Mouse (Mus musculus) kidney, postnatal 4 days (tissue): ENCODE measurements around the gene Pet117.
"Not testable (repeated sequence)": the region's sequence is repeated elsewhere in the genome, so short reads cannot be mapped to it uniquely, and the experiment has no call there.

ENCODE experiments used
- DNase-seq, 2 experiments: peaks; one replicate each; pipeline ENCODE4 v3.0.0; 2021; ENCODE audit warnings: mixed read lengths in 2 of 2

The Pet117 gene

DNA sequence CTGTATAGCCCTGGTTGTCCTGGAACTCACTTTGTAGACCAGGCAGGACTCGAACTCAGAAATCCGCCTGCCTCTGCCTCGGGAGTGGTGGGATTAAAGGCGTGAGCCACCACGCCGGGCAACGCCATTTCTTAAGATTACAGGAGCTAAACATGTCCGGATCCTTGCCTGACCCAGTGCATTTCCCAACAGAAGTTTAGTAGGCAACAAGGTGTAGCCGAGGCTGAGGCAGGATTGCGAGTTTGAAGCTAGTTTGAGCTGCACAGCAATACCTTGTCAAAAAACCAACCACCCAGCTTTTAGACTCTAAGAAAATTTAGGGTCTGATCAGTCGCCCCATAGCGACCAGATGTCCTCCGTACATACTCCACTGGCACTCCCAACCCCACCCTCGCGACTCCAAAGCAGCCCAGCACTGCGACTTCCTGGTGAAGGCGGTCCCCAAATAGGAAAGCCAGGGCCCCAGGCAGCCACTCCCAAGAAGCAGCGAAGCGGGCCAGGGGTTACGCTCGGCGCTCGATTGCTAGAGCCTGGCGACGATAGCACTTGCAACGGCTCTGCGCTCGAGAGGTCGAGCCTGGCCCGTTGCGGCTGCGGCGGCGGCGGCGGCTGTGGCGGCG is at the start of gene Pet117, which contains the start of gene Kat14:
Gene Pet117 (plus strand): TSS at position 597 of the 620 bp plus-strand sequence.
Gene Kat14 (plus strand): TSS at position 584 of the 620 bp plus-strand sequence.
- peak; percentile 99 for DNase-seq

DNA sequence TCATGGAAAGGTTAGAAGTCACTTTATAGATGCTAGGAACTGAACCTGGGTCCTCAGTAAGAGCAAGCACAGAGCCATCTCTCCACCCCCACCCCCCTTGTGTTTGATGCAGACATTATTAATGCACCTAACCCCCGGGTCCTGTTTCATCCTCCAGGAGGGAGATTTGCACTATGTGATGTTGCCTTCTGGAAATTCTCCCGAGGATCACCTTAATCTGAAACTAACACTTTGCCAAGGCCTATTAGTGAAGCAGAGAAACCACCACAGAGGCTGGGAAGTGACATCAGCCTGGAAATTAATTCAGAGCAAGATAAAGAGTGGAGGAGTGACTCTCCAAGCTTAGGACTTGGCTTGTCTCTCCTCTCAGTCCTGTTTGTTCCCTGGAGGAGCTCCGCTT is 44.6 kb upstream of the Pet117 start:
- no peak for DNase-seq

DNA sequence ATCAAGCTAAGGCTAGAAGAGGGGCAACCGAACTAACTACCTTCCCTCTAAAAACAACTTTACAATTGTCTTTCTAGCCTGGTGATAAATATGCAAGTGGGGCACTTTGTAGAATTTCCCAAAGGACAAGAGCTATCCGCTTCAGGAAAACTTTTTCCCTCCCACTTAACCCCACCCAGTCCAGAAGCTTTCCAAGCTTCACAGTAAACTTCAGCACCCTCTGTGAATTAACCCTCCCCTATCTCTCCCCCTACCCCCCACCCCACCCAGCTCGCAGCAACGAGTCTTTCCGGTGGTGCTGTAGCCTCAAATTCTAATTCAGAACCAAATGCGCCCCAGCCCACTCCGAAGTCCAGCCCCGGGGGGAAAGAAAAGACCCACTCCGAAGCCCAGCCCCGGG is 39.3 kb upstream of the Pet117 start:
- DNase-seq: no peak

DNA sequence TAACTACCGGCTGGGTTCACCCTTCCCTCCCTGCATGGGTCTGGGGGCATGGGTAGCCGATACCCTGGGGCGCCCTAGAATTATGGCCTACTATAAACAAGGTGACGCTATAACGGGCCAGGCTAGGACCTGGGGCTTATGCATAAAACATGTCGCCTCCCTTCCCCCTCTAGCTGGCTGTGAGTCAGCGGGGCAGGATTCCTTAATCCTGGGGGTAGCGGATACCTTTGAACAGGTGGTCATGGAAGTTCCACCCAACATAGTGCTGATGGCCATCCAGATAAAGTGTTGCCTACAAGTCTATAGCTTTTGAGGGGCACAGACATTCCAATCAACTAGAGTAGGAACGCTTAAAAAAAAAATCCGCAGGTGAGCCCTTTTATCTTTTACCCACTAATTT is 38.9 kb upstream of the Pet117 start:
- DNase-seq: peak in 1 of 2 experiments; percentile 10

DNA sequence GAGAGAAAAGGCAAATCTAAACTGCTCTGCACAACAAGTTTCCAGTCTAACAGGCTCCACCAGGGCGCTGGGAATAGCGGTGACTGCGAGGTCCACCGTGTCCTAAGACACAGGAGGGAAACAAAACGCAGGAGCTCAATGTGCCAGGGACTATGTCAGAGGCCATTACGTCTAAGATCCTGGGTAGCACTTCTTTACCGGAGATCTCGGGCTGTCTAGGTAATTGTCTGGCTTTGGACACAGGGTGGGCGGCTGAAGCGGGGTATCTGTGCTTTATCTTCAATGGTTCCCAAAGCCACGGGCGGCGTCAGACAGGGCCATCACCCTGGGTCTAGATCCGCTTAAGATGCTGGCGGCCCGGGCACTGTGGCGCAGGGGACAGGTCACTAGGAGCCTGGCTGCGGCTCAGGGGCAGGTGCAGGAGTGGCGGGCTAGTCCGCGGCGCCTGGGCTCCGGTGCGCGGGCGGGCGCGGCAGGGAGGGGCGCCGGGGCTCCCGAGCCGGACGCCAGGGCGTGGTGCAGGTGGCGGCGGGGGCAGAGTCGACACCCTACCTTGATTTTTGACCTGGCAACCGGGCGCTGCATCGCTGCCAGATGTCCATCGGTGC is 38.3 kb upstream of the Pet117 start:
- DNase-seq: peak in 1 of 2 experiments; percentile 39

DNA sequence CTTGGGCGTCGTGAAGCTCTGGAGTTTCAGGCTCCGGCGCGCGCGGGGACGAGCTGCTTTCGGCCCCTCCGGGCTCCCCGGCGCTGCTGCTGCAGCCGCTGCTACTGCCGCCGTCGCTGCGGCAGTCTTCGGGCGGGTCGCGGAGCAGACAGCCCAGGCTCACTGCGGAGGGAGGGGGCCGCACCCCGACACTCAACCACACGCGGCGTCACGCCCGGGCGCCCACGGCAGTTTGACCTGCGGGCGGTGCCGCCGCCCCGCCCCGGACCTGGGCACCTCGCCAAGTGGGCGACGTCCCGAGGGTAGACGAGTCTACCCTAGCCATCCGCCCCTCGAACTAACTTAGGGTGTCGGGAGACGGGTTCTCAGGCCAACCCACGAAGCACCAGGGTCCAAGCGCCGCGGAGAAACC is 37.8 kb upstream of the Pet117 start:
- peak; percentile 50 to 56 for DNase-seq

DNA sequence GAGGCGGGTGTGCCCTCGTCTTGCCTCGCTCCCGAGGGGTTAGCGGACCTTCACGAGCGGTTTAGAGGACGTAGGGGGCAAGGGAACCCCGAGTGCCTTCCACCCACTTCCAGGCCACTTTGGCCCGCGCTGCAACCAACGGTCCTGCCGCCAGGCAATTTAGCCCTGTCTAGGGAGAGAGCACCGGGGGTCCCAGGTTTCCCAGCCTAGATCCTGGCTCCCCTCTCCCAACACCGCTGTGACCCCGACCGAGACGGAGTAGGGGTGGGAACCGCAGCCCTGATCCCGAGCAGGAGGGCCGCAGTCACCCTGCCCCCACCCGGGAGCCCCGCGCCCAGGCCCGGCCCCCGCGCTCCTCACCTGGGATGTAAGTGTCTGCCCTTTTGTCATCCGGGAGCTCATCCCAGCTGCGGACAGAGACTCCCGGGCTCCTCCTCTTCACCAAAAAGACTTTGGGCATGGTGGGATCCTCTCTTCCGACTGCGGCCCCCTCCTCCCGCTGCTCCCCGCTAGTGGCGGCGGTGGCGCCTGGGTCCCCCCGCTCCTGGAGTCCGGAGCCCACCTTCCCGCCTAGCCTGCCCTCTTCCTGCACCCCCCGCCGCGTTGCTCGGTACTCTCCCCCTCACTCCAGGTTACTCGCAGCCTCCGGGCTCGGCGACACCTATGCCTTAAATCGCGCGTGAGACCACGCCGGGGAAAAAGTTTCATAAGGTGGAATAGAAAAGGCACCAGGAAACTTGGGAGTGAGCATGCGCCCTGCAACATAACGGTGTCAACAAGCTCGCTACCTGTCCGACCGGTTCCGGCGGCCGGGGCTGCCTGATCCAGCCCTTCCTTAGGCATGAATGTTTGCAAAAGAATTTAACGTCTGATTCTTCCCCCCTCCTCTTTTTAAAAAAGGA is 37.1 kb upstream of the Pet117 start, which contains the start of gene Ovol2:
Gene Ovol2 (minus strand): TSS at position 746 of the 902 bp plus-strand sequence.
- peak; percentile 67 to 77 for DNase-seq

DNA sequence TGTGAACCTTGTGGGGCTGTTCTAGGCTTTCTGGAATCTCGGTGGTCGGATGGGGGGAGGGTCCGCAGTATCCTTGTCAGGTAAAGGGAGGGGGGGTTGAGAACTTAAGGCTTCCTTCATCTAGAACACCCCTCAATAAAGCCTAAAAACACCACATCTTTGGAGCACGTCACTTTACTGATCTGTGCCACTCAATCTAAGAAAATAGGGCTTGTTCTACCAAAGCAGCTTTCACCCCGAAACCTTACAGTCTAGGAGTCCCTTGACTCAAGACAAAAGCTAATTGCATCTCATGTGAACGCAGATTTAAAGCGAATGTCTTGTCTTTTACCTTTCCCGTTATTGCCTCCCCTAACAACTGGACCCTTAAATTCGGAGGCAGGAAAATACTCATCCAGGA is 36.3 kb upstream of the Pet117 start:
- DNase-seq: no peak

DNA sequence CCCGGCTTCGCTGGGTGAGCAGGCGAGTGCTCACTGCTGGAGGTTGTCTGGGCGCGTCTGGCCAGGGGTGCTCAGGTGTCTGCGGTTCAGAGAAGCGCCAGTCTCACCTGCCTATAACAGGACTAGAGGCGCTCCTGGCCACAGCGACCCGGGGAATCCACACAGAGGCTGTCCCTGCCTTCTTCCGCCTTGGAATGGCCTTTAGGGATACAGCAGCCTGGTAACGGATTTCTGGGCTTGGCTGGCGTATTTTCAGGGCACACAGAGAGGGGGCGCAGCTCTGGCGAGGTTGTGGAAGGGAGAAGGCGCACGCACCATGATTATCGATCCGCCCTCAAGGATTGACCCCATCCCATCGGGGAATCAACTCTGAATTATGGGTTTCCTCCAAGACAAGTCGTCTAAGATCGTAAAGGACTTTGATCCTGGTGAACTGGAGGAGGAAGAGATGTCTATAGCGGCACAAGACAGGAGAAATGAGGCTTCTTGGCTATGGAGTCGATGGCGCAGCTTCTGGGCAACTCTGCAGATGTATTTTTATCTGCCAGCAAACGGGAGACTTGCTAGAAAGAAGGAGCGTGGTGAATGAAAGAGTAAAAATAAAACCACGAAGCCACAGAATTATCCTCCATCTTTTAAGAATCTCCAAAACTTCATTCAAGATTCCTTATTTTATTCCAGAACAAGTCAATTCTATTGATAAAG is 35.5 kb upstream of the Pet117 start:
- DNase-seq: peak; percentile 8 to 15

DNA sequence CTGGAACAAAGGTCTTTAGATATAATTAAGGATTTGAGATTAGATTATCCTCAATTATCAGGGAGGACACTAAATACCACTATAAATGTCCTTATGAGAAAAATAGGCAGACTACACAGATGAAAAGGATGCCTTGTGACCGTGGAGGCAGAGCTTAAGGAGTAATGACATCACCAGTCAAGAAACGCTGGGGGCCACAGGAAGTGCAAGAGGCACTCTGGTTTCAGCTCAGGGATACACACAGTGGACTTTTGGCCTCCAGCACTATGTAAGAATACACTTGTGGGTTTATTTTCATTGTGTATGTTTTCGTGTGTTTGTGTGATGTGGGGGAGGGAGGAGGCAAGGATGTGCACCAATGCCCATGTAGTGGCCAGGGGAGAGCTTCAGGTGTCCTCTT is 31.6 kb upstream of the Pet117 start:
- no peak for DNase-seq

DNA sequence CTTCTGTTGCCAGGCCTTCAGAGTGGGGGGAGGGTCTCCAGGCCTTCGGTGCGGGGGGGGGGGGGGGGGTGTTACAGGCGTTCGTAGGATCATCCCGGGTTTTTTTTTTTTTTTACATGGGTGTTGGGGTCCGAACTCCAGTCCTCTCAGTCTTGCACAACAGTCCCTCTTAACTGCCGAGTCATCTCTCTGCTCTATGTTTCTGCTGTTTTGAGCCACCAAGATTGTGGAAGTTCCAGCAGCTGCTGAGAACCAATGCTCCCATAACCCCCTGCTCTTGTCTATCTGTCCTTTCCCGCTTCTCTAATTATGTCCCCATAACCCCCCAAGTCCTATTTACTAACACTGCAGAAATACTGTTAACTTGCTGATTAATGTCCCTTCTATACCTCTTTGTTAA is 31.1 kb upstream of the Pet117 start:
- DNase-seq: no peak

DNA sequence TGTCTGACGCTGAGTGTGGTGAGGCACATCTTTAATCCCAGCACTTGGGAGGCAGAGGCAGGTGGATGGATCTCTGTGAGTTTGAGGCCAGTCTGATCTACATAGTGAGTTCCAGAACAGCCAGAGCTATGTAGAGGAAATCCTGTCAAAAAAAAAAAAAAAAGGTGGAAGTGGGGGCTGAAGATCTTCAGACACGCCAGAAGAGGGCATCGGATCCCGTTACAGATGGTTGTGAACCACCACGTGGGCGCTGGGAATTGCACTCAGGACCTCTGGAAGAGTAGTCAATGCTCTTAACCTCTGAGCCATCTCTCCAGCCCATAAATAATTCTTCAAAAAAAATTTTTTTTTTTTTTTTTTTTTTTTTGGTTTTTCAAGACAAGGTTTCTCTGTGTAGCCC is 30.6 kb upstream of the Pet117 start:
- DNase-seq: not testable (repeated sequence)

DNA sequence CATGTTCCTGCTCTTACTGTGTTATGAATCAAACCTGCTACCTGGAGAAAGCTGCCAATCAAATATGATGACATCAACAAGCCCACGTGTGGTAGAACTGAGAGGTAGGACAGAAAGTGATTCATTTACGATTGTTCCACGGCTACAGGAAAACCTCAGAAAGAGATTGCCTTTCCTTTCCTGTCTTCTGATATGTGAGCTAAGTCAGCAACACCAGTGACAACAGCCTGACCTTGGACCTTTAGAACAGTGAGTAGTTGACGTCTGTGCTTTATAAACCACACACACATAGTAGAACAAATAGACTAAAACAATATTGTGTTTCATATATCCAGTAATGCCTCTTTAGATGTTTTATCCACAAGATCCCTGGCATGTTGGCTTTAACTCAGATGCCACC is 25.6 kb upstream of the Pet117 start:
- no peak for DNase-seq

DNA sequence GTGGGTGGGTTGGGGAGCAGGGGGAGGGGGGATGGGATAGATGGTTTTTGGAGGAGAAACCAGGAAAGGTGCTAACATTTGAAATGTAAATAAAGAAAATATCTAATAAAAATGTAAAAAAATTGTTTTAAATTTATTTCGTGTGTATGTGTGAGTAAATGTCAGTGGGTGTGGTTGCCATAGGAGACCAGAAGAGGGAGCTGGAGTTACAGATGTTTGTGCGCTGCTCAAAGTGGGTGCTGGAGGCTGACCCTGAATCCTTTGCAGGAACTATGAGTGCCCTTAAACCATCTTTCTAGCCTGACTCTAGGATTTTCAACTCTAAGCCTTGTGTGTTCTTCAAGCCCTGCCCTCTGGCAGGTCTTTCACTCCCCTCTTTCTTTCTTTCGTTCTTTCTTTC is 20.3 kb upstream of the Pet117 start:
- DNase-seq: no peak

DNA sequence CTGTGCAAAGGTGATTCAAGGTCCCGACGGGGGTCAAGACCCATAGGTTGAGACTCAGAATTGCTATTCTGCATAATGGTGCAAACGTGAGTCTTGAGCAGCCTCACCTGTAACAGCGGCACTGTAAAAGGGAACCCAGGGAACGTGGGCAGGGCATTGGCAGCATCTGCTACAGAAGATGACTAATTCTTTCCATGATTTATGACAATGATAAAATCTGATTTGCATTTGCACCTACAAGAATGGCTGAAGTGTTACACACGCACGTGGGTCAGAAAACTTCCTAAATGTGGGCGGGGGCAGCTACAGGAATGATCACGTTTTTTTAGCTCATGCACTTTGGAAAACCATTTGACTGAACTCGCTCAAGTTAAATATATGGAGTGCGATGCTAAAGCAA is 16.0 kb upstream of the Pet117 start:
- DNase-seq: no peak

DNA sequence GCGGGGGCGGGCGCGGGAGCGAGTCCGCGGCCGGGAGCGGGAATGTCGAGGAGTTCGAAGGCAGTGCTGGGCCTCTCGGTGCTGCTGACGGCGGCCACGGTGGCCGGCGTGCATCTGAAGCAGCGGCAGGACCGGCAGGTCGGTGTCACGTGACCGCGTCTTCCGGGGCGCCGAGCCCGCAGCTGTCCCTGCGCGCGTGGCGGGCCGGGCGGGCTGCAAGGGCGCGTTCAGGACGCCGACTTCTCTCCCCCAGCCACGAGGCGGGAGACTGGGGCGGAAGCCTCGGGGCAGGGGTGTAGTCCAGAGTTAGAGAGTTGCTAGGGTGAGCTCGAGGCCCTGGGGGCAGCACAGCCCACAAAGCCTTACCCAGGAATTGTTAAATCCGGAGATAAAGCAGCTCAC is 225 bp downstream of the Pet117 start:
- no peak for DNase-seq

DNA sequence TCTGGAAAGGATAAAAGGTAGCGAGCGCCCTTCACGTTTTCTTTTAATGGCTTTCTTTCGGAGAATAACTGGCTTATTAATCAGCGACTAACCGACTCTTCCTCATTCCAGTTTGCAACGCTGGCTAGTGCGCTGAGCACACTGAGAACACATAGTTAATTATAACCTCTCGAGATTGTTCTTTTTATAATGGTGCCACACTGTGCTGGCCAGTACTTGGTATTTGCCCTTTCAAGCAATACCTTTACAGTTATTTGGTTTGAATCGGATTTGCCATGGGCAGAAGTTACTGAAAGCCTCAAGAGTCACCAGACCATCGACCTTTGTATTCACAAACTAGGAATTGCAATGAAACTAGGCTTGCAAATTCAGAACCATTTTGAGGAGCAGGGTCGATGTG is 715 bp downstream of the Pet117 start:
- DNase-seq: no peak

DNA sequence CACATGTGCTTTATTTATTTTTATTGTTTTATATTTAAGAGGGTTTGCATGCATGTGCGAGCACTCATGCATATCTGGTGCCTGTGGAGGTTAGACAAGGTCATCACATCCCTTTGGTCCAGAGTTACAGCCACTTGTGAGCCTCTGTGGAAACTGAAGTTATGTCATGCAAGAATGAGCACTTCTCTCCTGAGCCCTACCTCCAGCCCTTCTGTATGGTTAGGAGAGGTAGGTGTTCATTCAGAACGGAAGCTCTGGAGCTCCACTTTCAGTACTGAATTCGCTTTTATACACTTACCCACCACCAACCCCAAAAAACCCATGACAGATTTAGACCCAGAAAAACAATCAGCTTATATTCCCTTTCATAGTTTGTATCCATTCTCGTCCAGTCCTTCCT is 2.8 kb downstream of the Pet117 start:
- DNase-seq: no peak

DNA sequence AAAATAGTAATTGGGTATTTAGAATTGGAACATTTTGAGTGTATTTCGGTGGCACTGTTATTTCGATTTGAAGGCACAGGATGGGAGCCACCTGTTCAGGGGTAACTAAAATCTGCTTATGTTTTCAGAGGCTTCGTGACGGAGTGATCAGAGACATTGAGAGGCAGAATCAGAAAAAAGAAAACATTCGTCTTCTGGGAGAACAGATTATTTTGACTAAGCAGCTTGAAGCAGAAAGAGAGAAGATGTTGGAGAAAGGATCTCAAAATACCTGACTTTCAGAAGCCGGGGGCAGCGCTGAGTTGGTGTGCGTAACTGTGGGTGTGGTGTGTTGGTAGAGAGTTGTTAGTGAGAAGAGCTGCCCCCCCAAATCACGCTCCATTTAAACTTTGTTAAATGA is 4.3 kb downstream of the Pet117 start:
- no peak for DNase-seq

DNA sequence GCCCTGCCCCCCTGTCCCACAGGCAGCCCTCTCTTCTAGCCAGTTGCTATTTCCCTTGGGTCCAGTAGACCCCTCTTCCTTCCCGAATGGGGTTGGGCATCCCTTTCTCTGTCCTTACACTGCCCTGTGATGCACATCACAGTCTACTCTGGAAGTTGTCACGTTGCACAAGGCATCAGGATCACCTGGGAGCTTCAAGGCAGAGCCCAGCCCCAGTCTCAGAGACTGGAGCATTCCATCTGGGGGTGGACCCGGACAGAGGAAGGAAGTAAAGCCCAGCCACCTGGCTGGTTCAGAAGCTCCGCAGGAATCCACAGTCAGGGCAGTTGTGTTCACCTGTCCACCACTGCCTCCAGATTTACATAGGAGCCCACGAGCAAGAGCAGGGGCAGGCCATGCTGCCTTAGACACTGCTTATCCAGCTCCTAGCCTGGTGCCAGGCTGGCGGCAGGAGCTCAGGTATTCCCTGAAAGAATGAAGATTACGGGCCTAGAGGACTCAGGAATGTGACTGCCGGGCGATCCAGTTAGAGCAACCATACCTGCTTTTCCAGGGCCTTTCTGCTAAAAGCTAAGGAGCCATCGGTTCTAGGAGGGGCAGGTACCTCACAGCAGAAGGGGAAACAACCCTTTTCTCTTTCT is 6.4 kb downstream of the Pet117 start:
- DNase-seq: no peak

DNA sequence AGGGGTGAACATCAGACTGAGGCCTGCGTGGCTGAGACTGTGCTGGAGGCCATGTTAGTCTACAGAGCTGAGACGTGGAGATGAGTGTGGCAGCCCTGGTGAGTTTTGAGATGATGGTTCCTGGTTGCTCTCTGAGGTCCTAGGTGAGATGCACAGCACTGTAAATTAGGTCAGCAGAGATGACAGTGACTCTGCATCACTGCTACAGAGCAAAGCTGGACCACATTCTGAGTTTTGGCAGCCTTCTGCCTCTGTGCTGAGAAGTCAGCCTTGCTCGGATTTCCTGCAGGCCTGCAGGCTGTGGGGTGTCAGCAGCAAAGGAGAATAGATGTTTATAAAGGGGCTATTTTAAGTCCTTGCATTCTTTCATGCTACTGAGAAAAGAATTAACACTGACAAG is 12.5 kb downstream of the Pet117 start:
- no peak for DNase-seq

DNA sequence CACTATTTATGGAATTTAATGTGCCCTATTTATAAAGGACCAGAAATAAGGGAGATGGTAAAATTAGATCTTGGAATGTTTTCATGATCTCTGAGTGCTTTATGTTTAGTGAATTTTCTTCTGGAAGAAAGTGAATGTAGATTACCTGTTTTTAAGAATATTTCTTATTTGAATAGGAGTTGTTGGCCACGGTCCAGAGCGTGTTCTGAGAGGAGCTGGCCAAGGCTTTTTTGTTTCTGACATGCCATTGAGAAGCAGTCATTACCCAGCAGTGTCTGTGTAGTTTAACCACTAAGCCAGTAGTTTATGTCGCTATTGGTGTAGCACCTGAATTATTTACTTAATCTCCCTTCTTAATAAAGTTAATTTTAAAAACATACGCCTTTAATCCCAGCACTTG is 12.9 kb downstream of the Pet117 start:
- DNase-seq: no peak
